Mouse (Mus musculus) naive thymus-derived CD4-positive, alpha-beta T cell, adult 2 months (primary cell): ENCODE data around the gene Vgll4.
A peak's percentile ranks its signal among the peaks of the same experiment; 100 is the strongest.

Experiments used
- DNase-seq: peaks from one replicate; pipeline ENCODE4 v3.0.0-alpha.2; 2011; ENCODE audit warnings: low read depth

Vgll4 gene

DNA sequence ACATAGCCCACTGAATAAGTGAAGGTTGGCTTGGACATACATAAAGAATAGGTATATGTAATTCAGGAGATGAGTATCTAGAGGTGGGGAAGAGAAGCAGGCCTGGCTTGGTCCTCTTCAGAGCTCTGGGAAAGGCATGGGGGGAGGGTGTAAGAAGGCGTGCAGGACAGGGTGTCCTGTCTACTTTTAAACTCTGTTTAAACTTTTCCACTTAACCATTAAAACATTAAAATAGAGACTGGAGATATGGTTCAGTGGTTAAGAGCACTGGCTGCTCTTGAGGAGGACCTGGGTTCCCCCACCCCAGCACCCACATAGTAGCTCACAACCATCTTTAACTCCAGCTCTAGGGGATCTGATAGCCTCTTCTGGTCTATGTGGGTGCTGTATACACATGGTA is 3.2 kb upstream of the Vgll4 start:
- DNase-seq: no peak

DNA sequence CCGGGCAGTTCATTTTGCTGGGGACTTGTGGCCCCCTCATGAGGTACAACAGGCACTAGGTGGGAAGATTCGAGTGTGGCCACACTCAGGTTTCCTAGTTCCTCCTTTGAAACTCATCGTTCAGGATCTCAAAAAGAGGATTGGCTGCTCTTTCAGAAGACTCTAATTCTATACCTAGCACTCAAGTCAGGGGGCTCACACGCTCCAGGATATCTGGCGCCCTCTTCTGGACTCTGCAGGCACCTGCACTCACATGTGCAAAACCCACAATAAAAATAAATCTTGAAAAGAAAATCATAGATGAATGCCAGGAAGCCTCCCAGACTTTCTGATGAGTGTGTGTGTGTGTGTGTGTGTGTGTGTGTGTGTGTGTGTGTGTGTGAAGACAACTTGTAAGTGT is 1.1 kb upstream of the Vgll4 start:
- DNase-seq: peak; percentile 41

DNA sequence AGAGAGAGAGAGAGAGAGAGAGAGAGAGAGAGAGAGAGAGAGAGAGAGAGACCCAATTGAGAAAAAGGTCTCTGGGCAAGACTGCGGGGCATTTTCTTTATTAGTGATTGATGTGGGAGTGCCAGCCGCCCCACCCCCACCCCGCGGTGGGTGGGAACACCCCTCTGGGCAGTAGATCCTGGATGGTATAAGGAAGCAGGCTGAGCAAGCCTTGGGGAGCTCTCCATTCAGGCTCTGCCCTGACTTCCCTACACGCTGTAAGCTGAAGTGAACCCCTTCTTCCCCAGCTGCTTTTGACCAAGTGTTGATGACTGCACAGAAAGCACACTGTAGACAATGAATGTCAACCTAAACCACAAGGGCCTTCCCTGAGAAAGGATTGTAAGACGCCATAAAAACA is 592 bp upstream of the Vgll4 start:
- DNase-seq: no peak

DNA sequence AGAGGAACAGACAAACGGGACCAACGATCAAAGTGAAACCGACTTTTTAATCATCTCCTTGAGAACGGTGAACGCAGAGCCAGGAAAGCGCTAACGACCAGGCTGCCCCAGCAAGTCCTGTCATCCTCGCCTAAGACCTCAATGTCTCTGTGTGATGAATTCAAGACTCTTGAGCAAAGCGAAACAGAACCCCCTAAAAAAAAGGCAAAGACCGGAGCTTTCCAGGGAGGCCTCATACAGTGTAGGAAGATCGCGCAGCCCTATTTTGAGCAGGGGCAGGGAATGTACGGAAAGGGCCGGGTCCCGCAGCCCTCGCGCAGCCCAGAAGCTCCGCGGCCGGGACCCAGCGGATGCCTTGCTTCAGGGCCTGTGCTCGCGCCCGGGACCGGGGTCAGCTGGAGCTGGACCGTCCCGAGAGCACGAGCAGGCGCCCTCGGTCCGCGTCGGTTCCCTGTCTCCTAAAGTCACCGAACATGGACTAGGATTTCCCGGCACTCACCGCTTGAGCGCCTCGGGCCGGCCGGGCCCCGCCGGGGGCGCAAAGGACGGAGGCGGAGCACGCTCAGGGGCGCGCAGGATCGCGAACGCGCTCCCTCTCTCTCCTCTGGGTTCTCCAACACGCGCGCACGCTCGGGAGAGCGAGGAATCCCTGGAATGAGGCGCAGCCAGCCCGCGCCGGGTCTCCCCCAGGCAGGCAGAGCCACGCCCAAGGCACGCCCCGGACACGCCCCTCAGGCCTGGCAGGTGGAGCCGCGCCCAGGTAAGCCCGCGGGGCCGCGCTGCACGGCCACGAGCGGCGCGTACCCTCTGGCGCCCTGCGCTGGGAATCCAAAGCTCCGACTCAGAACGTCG is 1.2 kb downstream of the Vgll4 start:
- peak; percentile 38 for DNase-seq

DNA sequence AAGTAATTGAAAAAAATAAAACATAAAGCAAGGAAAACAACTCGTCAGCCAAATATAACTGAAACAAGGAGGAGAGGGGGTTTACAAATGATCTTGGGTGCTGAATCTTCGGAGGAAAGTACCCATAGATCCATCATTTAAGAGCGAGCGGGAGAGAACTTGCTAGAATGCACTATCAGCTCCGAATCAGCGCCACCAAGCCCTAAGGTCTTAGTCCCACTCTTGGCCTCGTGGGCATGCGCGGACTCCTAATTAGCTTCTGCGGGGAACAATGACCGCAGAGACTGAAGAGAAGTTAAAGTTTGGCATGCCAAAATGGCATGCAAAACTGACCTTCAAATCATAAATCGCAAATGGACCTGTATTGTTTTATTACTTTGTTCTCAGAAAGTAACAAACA is 2.2 kb downstream of the Vgll4 start:
- DNase-seq: no peak

DNA sequence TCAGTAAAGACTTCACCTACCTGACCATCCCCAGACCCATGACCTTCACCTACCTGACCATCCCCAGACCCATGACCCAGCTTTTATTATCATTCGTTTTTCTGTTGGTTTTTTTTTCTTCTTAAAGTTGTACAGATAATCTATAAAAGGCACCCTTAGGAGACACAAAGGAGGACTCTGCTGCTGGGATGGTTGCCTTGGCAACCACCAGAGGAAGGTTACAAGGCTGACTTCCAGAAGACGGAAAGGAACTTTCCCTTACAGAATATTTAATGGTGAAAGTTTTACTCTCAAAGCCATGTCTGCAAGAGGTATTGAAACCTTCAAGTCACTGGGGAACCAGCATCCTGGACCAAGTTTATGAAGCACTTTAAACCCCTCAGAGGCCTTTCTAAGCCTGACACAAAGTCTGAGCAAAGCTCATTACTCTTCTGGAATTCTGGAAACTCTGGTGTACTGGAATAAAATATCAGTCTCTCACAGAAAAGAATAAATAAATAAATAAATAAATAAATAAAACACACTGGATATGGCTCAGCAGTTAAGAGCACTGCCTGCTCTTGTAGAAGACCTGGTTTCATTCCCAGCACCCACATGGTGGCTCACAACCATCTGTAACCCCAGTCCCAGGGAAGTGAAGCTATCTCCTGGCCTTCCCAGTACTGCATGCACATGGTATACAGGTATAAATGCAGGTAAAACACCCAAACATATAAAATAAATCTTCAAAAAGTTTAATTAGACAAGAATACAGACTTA is 3.2 kb downstream of the Vgll4 start:
- DNase-seq: no peak

DNA sequence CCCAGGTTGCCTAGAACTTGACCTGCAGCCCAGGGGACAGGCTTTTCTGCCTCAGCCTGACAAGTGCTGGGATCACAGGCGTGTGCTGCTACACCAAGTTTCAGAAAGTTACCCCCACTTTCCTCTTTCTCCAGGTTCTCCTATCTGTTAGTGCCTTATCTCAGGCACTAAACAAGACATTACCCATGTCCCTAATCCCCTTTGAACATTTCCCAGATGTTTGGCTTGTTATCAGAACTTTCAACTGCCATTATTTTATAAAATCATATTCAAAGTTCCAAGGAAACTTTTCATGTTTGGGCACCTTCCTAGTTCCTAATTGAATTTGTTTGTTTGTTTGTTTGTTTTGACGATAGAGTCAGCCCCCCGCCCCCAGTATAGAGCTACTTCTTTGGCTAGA is 4.0 kb downstream of the Vgll4 start:
- no peak for DNase-seq

DNA sequence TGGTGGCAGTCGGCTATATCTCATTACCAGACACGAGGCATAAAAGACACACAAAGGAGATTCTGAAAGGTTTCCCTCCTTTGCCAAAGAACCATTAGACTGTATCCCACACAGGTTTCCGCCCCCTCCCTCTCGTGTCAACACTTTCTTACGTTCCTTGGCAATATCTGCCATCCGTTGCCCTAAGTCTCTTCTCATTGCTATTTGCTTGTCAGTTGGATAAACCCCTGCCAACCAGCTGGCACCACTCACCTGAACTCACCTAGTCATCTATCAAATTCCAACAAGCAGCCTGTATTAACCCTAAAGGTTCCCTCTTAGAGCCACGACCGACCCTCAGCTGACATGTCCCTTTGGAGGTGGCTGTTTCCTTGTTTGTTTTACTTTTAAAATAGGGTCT is 4.4 kb downstream of the Vgll4 start:
- no peak for DNase-seq

DNA sequence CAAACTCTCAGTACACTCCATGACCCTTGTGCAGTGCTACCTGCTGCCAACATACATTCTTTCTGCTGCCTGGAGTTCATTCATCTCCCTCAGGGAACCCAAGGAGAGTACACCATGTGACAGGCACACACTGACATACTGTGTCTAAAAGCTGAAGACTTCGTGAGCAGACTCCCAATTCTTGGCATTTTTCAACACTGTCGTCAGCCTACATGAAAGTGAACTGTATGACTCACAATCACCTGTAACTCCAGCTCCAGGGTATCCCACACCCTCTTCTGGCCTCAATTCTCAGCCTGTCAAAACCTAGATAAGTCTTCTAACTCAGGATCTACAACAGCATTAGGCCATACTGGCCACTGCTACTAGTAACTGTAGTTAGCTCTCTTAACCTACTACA is 5.6 kb downstream of the Vgll4 start:
- DNase-seq: no peak

DNA sequence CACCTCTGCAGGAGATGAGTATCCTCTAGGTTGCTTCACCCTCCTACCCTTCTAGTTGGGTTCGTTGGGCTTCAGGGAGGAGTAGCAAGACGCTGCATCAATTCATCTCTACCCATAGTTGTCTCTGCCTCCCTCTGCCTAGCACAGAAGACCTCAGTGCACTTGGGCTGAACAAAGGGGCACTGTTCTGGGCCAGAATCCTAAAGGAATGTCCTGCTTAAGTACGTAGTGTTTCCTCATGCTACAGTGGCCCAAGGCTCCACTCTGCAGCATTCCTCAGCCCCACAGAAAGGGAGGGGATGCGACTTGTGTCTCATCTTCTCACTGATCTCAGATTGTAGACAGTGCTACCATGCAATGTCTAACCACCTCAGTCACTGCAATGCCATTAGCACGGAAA is 6.2 kb downstream of the Vgll4 start:
- no peak for DNase-seq

DNA sequence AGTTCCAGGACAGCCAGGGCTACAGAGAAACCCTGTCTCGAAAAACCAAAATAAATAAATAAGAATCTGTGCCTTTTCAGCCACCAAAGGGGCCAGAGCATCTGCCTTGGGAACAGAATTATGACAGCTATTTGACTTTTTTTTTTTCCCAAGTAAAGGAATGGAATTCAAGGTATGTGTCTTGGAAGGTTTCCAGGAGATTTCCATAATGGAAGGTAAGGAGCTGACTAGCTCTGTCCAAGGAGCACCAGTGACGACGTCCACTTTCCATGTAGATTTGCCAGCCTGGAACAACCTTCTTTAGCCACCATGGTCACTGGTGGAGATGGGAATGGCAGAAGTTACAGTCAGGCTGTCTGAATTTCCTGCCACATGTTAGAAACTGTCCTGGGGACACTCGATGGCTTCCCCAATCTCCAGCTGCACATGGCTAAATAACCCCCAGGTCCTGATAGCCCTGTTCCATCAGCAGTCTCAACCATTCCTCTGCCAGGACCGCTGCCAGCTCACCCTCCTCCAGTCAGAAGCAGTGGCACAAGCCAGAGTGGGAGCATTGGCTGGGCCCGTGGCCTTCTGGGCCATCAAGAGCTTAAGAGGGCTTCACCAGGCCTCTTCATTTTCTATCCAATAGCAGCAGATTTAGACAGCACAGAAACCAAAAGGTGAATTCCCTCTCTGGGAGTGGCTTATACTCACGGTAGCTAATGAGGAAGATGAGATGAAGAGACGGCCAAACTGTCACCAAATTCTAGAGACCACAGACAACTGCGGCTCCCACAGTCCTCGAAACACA is 8.3 kb downstream of the Vgll4 start:
- DNase-seq: no peak

DNA sequence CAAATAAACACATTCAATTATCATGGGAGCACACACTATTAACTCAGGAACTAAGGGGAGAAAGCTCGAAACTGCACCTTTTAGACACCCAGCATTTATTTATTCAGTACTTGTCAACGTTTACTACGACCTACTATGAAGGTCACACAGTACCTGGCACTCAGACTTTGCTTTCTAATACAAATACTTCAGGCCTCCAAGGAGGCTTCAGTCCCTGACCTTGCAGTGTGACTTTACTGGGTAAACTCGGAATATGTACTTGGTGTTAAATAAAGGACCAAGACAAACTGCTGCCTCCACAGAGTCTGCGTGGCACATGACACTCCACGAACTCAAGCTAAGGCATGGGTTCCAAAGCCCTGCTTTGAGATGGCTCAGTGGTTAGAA is 10.8 kb downstream of the Vgll4 start:
- DNase-seq: no peak

DNA sequence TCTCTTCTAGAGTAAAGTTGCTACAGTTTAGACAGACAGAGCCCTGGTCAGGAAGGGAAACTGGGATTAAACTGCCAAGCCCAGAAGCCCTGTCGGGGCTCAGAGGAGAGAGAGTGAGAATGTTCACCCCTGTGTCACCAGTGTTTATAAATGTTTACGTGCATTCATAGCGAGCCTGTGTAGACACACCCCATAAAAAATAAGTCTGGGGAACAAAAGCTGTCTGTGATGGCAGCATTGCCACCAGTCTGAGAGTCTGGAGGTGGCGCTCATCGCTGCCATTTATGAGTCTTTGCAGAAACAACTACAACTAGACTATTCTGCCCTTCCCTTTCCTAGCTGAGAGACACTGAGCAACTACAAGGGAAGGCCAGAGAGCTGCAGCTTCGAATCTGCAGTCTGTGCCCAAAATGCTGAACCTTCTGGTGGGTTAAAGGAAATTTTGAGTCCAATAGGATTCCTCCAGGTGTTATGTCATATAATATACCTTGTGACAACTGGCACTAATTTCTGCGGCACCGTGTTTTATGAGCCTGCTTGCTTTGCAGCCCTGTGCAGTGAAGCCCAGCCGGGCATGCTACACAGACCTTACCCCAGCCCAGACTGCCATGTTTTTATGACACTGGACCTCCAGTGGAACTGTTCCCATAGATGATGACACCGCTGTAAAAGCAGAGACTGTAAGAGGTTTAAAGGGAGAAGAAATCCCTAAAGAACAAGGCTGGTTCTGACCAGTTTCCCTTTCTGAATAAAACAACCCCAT is 11.4 kb downstream of the Vgll4 start:
- no peak for DNase-seq

DNA sequence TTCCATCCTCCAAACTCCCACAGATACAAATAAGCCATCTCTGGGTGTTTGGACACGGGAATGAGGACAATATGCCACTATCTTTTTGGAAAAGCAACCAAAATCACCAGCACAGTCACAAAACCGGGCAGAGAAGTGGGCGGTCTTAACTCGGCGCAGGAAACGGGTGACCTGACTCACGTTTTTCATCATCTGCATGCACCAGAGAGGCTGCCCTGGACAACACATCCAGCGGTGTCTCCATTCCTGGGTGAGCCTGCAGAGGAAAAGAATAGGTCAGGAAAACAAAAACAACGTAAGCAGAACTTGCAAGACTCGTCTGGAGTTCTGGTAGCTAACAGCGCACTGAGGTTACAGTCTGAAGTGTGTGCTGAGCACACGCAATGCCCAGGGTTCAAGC is 12.0 kb downstream of the Vgll4 start:
- no peak for DNase-seq

DNA sequence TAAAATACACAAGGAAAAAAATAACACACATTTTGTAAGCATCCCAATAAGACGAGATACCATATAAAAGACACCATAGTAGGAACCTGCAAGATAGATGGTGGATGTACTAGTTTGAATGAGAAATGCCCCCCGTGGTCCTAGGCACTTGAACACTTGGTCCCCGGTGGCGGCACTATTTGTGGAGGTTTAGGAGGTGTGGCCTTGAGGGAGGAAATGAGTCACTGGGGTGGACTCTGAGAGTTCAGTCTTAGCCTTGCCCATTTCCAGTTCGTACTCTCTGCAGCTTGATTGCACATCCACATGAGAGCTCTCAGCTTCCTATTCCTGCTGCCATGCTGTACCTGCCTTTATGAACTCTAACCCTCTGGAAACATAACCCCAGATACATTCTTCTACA is 15.3 kb downstream of the Vgll4 start:
- DNase-seq: no peak

DNA sequence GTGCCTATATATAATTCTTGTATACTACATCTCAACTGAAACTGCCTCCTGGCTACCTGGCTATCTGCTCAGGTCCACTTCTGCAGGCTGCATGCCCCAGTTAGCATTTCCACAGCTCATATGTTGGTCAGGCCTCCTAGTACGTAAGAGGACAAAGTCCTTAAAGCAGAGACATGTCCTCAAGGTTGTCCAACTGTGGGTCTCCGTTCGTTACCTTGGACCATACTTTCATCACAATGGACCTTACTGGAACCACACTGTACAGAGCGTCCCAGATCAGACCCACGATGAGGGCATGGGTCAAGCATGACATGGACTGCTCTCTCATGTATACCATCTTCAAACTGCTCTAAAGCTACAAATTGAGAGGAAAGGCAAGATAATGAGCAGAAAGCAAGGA is 16.2 kb downstream of the Vgll4 start:
- DNase-seq: no peak

DNA sequence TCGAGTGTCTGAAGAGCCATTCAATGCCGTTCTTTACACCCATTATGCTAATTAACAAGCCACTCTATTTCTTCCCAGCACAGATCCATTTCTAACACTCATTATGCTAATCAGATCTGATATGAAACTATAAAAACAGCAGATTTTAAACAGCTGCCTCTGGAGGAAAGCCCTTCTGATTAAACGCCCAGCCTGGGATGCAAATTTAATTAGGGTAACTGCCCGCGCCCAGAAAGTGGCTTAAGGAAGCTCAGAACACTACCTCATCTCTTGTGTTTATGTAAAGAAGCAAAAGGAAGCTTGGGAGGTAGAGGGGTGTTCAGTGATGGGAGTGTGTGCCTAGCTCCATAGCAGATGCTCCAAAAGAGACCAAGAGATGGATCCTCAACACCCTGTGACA is 17.4 kb downstream of the Vgll4 start:
- no peak for DNase-seq

DNA sequence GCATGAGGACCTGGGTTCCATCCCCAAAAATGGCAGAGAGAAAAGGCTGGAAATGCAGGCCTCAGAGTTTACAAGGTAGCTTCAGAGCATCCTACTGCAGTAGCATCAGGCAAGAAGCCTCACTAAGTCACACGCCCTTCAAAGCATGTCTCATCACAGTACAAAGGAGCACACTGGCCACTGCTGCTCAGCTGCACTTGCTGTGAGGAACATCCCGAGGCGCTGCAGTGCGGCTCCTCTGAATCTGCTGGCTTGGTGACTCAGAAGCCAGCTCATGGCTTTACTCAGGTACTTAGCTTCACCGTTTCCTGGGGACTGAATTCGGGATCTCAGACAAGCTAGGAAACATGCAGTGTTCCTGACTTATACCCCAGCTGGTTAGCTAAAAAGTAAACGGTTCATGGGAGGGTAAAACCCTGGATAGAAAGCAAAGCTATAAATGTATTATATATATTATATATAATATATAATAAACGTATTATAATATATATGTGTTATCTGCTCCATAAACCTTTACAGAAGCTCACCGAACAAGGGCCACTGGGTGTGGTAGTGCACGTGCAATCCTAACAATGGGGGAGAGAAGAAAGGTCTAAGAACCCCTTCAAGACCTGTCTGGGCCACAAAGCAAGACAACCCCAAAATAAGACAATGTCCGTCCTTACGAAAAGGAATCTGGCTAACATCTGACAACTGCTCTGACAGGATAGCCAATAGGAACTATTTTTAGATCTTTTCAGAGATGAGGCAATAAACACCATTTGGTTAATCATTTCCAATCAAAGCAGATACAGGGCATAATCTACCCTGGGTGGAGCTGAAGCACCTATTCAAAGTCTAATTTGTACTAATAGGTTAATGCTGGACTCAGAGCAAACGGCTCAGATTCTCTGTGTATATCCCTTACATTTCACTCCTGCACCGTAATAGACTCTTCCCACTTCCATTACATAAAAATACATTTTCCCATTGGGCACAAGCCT is 25.0 kb downstream of the Vgll4 start:
- no peak for DNase-seq

DNA sequence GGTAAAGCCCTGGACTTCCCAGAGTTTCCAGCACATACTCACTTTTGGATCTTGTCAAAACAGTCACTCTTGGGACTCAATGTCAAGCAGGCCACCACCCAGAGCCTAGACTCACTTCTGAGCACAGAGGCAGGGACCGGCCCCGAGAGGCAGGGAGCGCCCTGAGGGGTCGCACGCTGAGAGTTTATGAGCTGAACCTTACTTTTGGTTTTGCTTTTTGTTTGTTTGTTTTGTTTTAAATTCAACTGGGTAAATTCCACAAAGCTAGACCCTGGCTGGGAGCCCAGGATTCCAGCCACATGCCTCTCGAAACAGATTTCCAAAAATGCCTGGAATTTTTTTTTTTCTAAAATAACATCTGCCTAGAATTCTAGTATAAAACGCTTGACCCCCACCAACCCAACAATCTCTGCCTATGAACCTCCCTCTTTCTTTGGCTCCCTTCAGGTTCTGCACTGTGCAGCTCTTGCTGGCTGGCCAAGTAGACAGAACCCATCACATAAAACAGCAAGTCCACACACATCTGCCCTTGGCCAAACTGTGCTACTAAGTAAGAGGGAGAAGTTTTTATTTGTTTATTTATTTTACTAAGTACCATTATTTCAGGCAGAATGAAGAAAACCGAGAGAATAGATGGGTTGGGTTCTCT is 28.5 kb downstream of the Vgll4 start:
- DNase-seq: no peak

DNA sequence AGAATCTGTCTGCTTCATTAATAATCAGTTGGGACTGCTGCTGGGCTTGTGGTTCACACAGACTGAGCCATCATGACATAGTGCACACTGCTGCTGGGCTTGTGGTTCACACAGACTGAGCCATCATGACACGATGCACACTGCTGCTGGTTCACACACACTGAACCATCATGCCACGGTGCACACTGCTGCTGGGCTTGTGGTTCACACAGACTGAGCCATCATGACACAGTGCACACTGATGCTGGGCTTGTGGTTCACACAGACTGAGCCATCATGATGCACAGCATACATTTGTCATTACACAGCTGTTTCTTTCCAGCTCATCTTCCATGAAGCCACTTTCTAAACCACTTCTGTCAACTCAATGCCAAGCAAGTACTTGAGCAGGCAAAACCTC is 30.1 kb downstream of the Vgll4 start:
- DNase-seq: peak; percentile 2
